Mouse (Mus musculus) kidney, adult 2 months (tissue): Measurements from ENCODE around the gene Slc25a45. TPM values are rescaled to one million over a fixed set of nuclear protein-coding genes. Genes with fewer than 3 reads are reported as not detected.

Experiments
- DNase-seq: peaks from one replicate; pipeline ENCODE4 v3.0.0; 2021
- H3K27ac ChIP-seq: fragments of 200-500 bp; 2 replicates; pipeline ENCODE4 v1.5.1; 2012; ENCODE audit warnings: low read depth, low read length, control low read depth, inconsistent platforms; ENCODE audit not compliant: insufficient read depth
- H3K27me3 ChIP-seq: fragments of 200-500 bp; replicated peaks from 2 replicates; pipeline ENCODE4 v1.6.1; 2012; ENCODE audit warnings: mild to moderate bottlenecking, moderate library complexity, low read length, inconsistent platforms; ENCODE audit not compliant: control insufficient read depth, insufficient read depth
- H3K36me3 ChIP-seq: fragments of 200-500 bp; 2 replicates; pipeline ENCODE4 v1.6.1; 2012; ENCODE audit warnings: mild to moderate bottlenecking, moderate library complexity, low read length, inconsistent platforms; ENCODE audit not compliant: control insufficient read depth, insufficient read depth
- H3K4me1 ChIP-seq: fragments of 200-500 bp; 2 replicates; pipeline ENCODE4 v1.6.1; 2011; ENCODE audit warnings: low read length; ENCODE audit not compliant: control insufficient read depth, insufficient read depth
- H3K4me3 ChIP-seq: fragments of 200-500 bp; 2 replicates; pipeline ENCODE4 v1.5.1; 2011; ENCODE audit warnings: mild to moderate bottlenecking, low read depth, low read length, control low read depth; ENCODE audit not compliant: insufficient read depth
- CTCF ChIP-seq: fragments of 200-500 bp; conservative IDR thresholded peaks from 2 replicates; pipeline ENCODE4 v1.5.1; 2011; ENCODE audit warnings: low read depth, mild to moderate bottlenecking, control low read depth, low read length, moderate library complexity, mixed read lengths; ENCODE audit not compliant: insufficient read depth, insufficient read length
- POLR2A ChIP-seq: fragments of 200-500 bp; IDR thresholded peaks from one replicate; pipeline ENCODE4 v1.6.1; 2011; ENCODE audit warnings: low read depth, low read length, control low read depth
- WGBS: fragments of 180-500 bp; shearing (Covaris S2); methylation state at CpG from one replicate; pipeline ENCODE4 v1.1.7; 2018; 5-methylcytosine and 5-hydroxymethylcytosine counted together
- polyA plus RNA-seq: library from polyadenylated mRNA; depleted of rRNA; stranded (reverse); fragments of >200 nt; gene quantifications from 2 replicates; pipeline ENCODE4 v1.2.3, GENCODE M21; 2012

The Slc25a45 gene
- polyA plus RNA-seq, 1 experiment: 52.7 TPM

GRCm38 (mm10) chr19:5887234-5887815 lies 9.7 kb downstream of the Slc25a45 start:
- no peaks in the 10 kb centered on the region for H3K27me3 ChIP-seq
- DNase-seq: no peak
- H3K36me3 ChIP-seq: no peaks in the 10 kb centered on the region
- TF ChIP-seq CTCF: no peak
- no peak for TF ChIP-seq POLR2A
- 73% methylated on average over 3 of the region's 3 CpGs for WGBS
- no peak overlapping the region for H3K4me3 ChIP-seq
- no peak overlapping the region for H3K27ac ChIP-seq
- no peaks in the 10 kb centered on the region for H3K4me1 ChIP-seq

- TF ChIP-seq POLR2A (no peak), CTCF (no peak)
- H3K4me3 ChIP-seq: no peak overlapping the region
- H3K4me1 ChIP-seq: peaks cover 1% of the 10 kb centered on the region; the same call in 1 of the 2 replicates
- peak; percentile 41 for DNase-seq
- WGBS: 46% methylated on average over 4 of the region's 4 CpGs
- H3K36me3 ChIP-seq: no peaks in the 10 kb centered on the region
- H3K27ac ChIP-seq: no peak overlapping the region
- no peaks in the 10 kb centered on the region for H3K27me3 ChIP-seq
These were observed 11.6 kb downstream of the Slc25a45 start for GRCm38 (mm10) chr19:5889211-5889610.

- H3K4me3 ChIP-seq: no peak overlapping the region
These were observed 14.1 kb downstream of the Slc25a45 start for GRCm38 (mm10) chr19:5891521-5892258.

GRCm38 (mm10) chr19:5892262-5892661 lies 14.7 kb downstream of the Slc25a45 start:
- no peak for TF ChIP-seq CTCF
- TF ChIP-seq POLR2A: no peak
- Histone ChIP-seq H3K4me1 (peaks cover 2% of the 10 kb centered on the region; the same call in 1 of the 2 replicates), H3K27me3 (no peaks in the 10 kb centered on the region), H3K27ac (no peak overlapping the region), H3K36me3 (no peaks in the 10 kb centered on the region), H3K4me3 (no peak overlapping the region)
- WGBS: 97% methylated on average over 7 of the region's 7 CpGs
- no peak for DNase-seq

More at GRCm38 (mm10) chr19:5891521-5892258, 14.1 kb downstream of the Slc25a45 start:
- 91% methylated on average over 12 of the region's 12 CpGs for WGBS
- TF ChIP-seq POLR2A (no peak), CTCF (no peak)
- DNase-seq: peak; percentile 38
- no peaks in the 10 kb centered on the region for H3K27me3 ChIP-seq
- H3K27ac ChIP-seq: 0 out of 2 replicates have a peak overlapping the region, but pooled peaks have one; percentile 2
- H3K4me1 ChIP-seq: peaks cover 2% of the 10 kb centered on the region; the same call in 1 of the 2 replicates
- no peaks in the 10 kb centered on the region for H3K36me3 ChIP-seq

- Histone ChIP-seq H3K27me3 (no peaks in the 10 kb centered on the region), H3K4me1 (peaks cover 2% of the 10 kb centered on the region; the same call in 1 of the 2 replicates), H3K4me3 (no peak overlapping the region), H3K27ac (no peak overlapping the region), H3K36me3 (no peaks in the 10 kb centered on the region)
- TF ChIP-seq POLR2A: no peak
- no peak for TF ChIP-seq CTCF
- WGBS: 88% methylated on average over 13 of the region's 13 CpGs
- no peak for DNase-seq
These were observed 15.1 kb downstream of the Slc25a45 start for GRCm38 (mm10) chr19:5892735-5893134.

GRCm38 (mm10) chr19:5893282-5894001 lies 15.8 kb downstream of the Slc25a45 start:
- WGBS: 11% methylated on average over 31 of the region's 31 CpGs
- DNase-seq: no peak
- H3K4me1 ChIP-seq: peaks cover 2% of the 10 kb centered on the region; the same call in 1 of the 2 replicates
- TF ChIP-seq CTCF (no peak), POLR2A (no peak)
- H3K27me3 ChIP-seq: no peaks in the 10 kb centered on the region
- H3K27ac ChIP-seq: no peak overlapping the region
- no peaks in the 10 kb centered on the region; the same call in 1 of the 2 replicates for H3K36me3 ChIP-seq
- peak overlapping the region; percentile 57 for H3K4me3 ChIP-seq
